Mouse (Mus musculus) lung, postnatal 36 days (tissue): ENCODE results near the gene Zfp386.
"Not testable (repeated sequence)": the region's sequence is repeated elsewhere in the genome, so short reads cannot be mapped to it uniquely, and the experiment has no call there.

Experiments
- DNase-seq: peaks from one replicate; pipeline ENCODE4 v3.0.0; 2022; ENCODE audit warnings: mixed read lengths

Gene Zfp386

GRCm38 (mm10) chr12:116047440-116048377 lies at the start of gene Zfp386:
TSS of gene Zfp386 (plus strand) at chr12:116047724.
- peak; percentile 100 for DNase-seq

- DNase-seq = not testable (repeated sequence)
Observed at GRCm38 (mm10) chr12:115999784-116000183, 47.7 kb upstream of the Zfp386 start.

- DNase-seq = not testable (repeated sequence)
Observed at GRCm38 (mm10) chr12:116002946-116003345, 44.6 kb upstream of the Zfp386 start.

GRCm38 (mm10) chr12:116010812-116011211 lies 36.7 kb upstream of the Zfp386 start:
- DNase-seq = peak; percentile 6

- DNase-seq = peak; percentile 51
Observed at GRCm38 (mm10) chr12:116028095-116028494, 19.4 kb upstream of the Zfp386 start.

GRCm38 (mm10) chr12:116035346-116035745 lies 12.2 kb upstream of the Zfp386 start:
- no peak for DNase-seq

- no peak for DNase-seq
Observed at GRCm38 (mm10) chr12:116044785-116045184, 2.7 kb upstream of the Zfp386 start.

- DNase-seq = no peak
Observed at GRCm38 (mm10) chr12:116048766-116049165, 1.2 kb downstream of the Zfp386 start.

GRCm38 (mm10) chr12:116049236-116049635 lies 1.7 kb downstream of the Zfp386 start:
- no peak for DNase-seq

GRCm38 (mm10) chr12:116049701-116050100 lies 2.2 kb downstream of the Zfp386 start:
- peak; percentile 29 for DNase-seq

- peak; percentile 8 for DNase-seq
Observed at GRCm38 (mm10) chr12:116054342-116054741, 6.8 kb downstream of the Zfp386 start.

GRCm38 (mm10) chr12:116056112-116056511 lies 8.6 kb downstream of the Zfp386 start:
- no peak for DNase-seq

GRCm38 (mm10) chr12:116061561-116062193 lies 14.2 kb downstream of the Zfp386 start:
- no peak for DNase-seq

- DNase-seq = no peak
Observed at GRCm38 (mm10) chr12:116062194-116062583, 14.7 kb downstream of the Zfp386 start.

- no peak for DNase-seq
Observed at GRCm38 (mm10) chr12:116063020-116063419, 15.5 kb downstream of the Zfp386 start.

- DNase-seq = peak; percentile 47
Observed at GRCm38 (mm10) chr12:116071023-116071422, 23.5 kb downstream of the Zfp386 start.

- peak; percentile 56 for DNase-seq
Observed at GRCm38 (mm10) chr12:116077074-116077854, 29.7 kb downstream of the Zfp386 start, which contains the start of gene Vipr2. TSS of gene Vipr2 (plus strand) at chr12:116077726.

- DNase-seq = no peak
Observed at GRCm38 (mm10) chr12:116077855-116078366, 30.4 kb downstream of the Zfp386 start.

GRCm38 (mm10) chr12:116083125-116083524 lies 35.6 kb downstream of the Zfp386 start:
- no peak for DNase-seq

- DNase-seq = no peak
Observed at GRCm38 (mm10) chr12:116084294-116084693, 36.8 kb downstream of the Zfp386 start.

- no peak for DNase-seq
Observed at GRCm38 (mm10) chr12:116086951-116087600, 39.6 kb downstream of the Zfp386 start.

GRCm38 (mm10) chr12:116089836-116090235 lies 42.3 kb downstream of the Zfp386 start:
- DNase-seq = no peak
